ENCODE assay signal across 30 mouse cellular contexts in genomic region chr11:4292888-4293247, GRCm38 (mm10). TPM values are rescaled to one million over a fixed set of nuclear protein-coding genes. Genes with fewer than 3 reads are reported as not detected.
DNase-seq lines count a peak whose midpoint lies in the region; ATAC-seq and TF ChIP-seq lines count a peak whose summit lies in the region.
"Had no signal": no experiment of that assay in that cellular context is flagged by ENCODE, and none has a peak within 500 bp of the region (broad histone marks: within the 10 kb centered on the region; RNA-seq: fewer than 3 reads in every experiment).

No protein-coding gene starts in this region.

- 74% methylated on average over 6 of the region's 6 CpGs for WGBS in heart, embryonic 13.5 days
- WGBS in kidney, adult 2 months: 80% methylated on average over 6 of the region's 6 CpGs
- 52% methylated on average over 6 of the region's 6 CpGs for WGBS in liver, embryonic 12.5 days (ENCODE audit: insufficient replicate concordance)
- 60% methylated on average over 6 of the region's 6 CpGs for WGBS in liver, postnatal 0 days (ENCODE audit: insufficient replicate concordance)

- no peaks in the 10 kb centered on the region for H3K36me3 ChIP-seq in heart, embryonic 13.5 days
- no peaks in the 10 kb centered on the region for H3K36me3 ChIP-seq in kidney, adult 2 months (ENCODE audit: control insufficient read depth, insufficient read depth, low read length)
- H3K36me3 ChIP-seq in liver, embryonic 12.5 days: no peaks in the 10 kb centered on the region
- H3K36me3 ChIP-seq in liver, postnatal 0 days (replicated peaks; ENCODE audit: insufficient read depth, low read length): no peaks in the 10 kb centered on the region
- H3K36me3 ChIP-seq: embryonic facial prominence, embryonic 12.5 days; limb, embryonic 12.5 days; midbrain, embryonic 10.5 days; midbrain, embryonic 15.5 days; neural tube, embryonic 12.5 days had no signal

- no peaks in the 10 kb centered on the region for H3K9me3 ChIP-seq in heart, embryonic 13.5 days
- no peaks in the 10 kb centered on the region for H3K9me3 ChIP-seq in liver, embryonic 12.5 days (replicated peaks)
- H3K9me3 ChIP-seq in liver, postnatal 0 days (ENCODE audit: low read length): no peaks in the 10 kb centered on the region
- H3K9me3 ChIP-seq: embryonic facial prominence, embryonic 12.5 days; limb, embryonic 12.5 days; midbrain, embryonic 10.5 days; midbrain, embryonic 15.5 days; neural tube, embryonic 12.5 days had no signal

- no peak for TF ChIP-seq POLR2A in kidney, adult 2 months (IDR thresholded peaks at IDR 0.05; ENCODE audit: low read depth, low read length)

- no peak overlapping the region for H3K4me3 ChIP-seq in heart, embryonic 13.5 days
- H3K4me3 ChIP-seq in kidney, adult 2 months (ENCODE audit: insufficient read depth, low read depth, low read length): no peak overlapping the region
- H3K4me3 ChIP-seq in liver, embryonic 12.5 days: peak overlapping the region; percentile 24; the same call in 1 of the 2 replicates
- H3K4me3 ChIP-seq in liver, postnatal 0 days (ENCODE audit: low read depth, low read length): no peak overlapping the region
- H3K4me3 ChIP-seq: embryonic facial prominence, embryonic 12.5 days; limb, embryonic 12.5 days; midbrain, embryonic 10.5 days; midbrain, embryonic 15.5 days; neural tube, embryonic 12.5 days had no signal

- peaks cover 63% of the 10 kb centered on the region for H3K4me1 ChIP-seq in heart, embryonic 13.5 days
- H3K4me1 ChIP-seq in kidney, adult 2 months (ENCODE audit: control insufficient read depth, insufficient read depth, low read length): peaks cover 10% of the 10 kb centered on the region; the same call in 1 of the 2 replicates
- H3K4me1 ChIP-seq in liver, embryonic 12.5 days: peaks cover 43% of the 10 kb centered on the region
- H3K4me1 ChIP-seq in liver, postnatal 0 days (ENCODE audit: insufficient read depth): peaks cover 21% of the 10 kb centered on the region
- H3K4me1 ChIP-seq: midbrain, embryonic 15.5 days had no signal

- intact Hi-C loops in heart, postnatal 10 days (cut with DNase I): no loop called here
- intact Hi-C loops in left cerebral cortex, postnatal 10 days (cut with DNase I): no loop called here

- 0 out of 2 replicates have a peak overlapping the region, but pooled peaks have one; percentile 8 for H3K27ac ChIP-seq in heart, embryonic 13.5 days (replicated peaks)
- no peak overlapping the region for H3K27ac ChIP-seq in kidney, adult 2 months (ENCODE audit: insufficient read depth, low read depth, low read length)
- no peak overlapping the region; the same call in 1 of the 2 replicates for H3K27ac ChIP-seq in liver, embryonic 12.5 days
- H3K27ac ChIP-seq in liver, postnatal 0 days (ENCODE audit: low read depth): no peak overlapping the region
- H3K27ac ChIP-seq: embryonic facial prominence, embryonic 12.5 days; limb, embryonic 12.5 days; midbrain, embryonic 10.5 days; midbrain, embryonic 15.5 days; neural tube, embryonic 12.5 days had no signal

- H3K27me3 ChIP-seq in heart, embryonic 13.5 days (replicated peaks): peaks cover 16% of the 10 kb centered on the region
- no peaks in the 10 kb centered on the region for H3K27me3 ChIP-seq in kidney, adult 2 months (replicated peaks; ENCODE audit: control insufficient read depth, insufficient read depth, low read length)
- peaks cover 52% of the 10 kb centered on the region for H3K27me3 ChIP-seq in liver, embryonic 12.5 days (replicated peaks)
- H3K27me3 ChIP-seq in liver, postnatal 0 days (ENCODE audit: insufficient read depth, low read length): 0 out of 2 replicates have a peak, but pooled peaks cover 8% of the 10 kb centered on the region
- H3K27me3 ChIP-seq: embryonic facial prominence, embryonic 12.5 days; midbrain, embryonic 15.5 days; neural tube, embryonic 12.5 days had no signal

- no peak for TF ChIP-seq EP300 in liver, postnatal 0 days (IDR thresholded peaks at IDR 0.05; ENCODE audit: low read depth)

- no peak for DNase-seq in heart, postnatal 10 days
- peak; percentile 33 for DNase-seq in kidney, adult 2 months
- DNase-seq in kidney, postnatal 36 days: no peak
- no peak for DNase-seq in liver, postnatal 0 days
- DNase-seq in left cerebral cortex, postnatal 10 days (ENCODE audit: extremely low spot score in 1 of 2, low spot score in 2 of 2): no peak
- DNase-seq in embryo, embryonic 9.5 days (ENCODE audit: extremely low spot score): no peak
- DNase-seq: adrenal gland, adult 2 months; adrenal gland, postnatal 36 days; cerebellum, adult 8-10 months; cerebellum, postnatal 25 days; gastrocnemius, postnatal 25 days; lung, adult 18-20 months; lung, postnatal 10 days; right cerebral cortex, postnatal 4 days; thymus, adult 2 months; thymus, postnatal 36 days had no signal

- ATAC-seq in heart, embryonic 13.5 days (ENCODE audit: extremely low read depth, insufficient number of reproducible peaks, low FRiP score, low TSS enrichment): no peak
- peak; percentile 35; the same call in 1 of the 2 replicates for ATAC-seq in liver, embryonic 12.5 days
- no peak for ATAC-seq in liver, postnatal 0 days
- ATAC-seq: forebrain, embryonic 14.5 days; hindbrain, embryonic 16.5 days; midbrain, embryonic 15.5 days had no signal

- H3K9ac ChIP-seq in heart, embryonic 13.5 days: no peak overlapping the region
- H3K9ac ChIP-seq in liver, embryonic 12.5 days: peak overlapping the region; percentile 14; the same call in 1 of the 2 replicates
- no peak overlapping the region for H3K9ac ChIP-seq in liver, postnatal 0 days (replicated peaks)
- H3K9ac ChIP-seq: embryonic facial prominence, embryonic 12.5 days; limb, embryonic 12.5 days; midbrain, embryonic 15.5 days; neural tube, embryonic 12.5 days had no signal

- no peak overlapping the region for H3K4me2 ChIP-seq in heart, embryonic 13.5 days
- peak overlapping the region; percentile 65 for H3K4me2 ChIP-seq in liver, embryonic 12.5 days
- peak overlapping the region; percentile 42; the same call in 1 of the 2 replicates for H3K4me2 ChIP-seq in liver, postnatal 0 days (ENCODE audit: low read depth, low read length)
- H3K4me2 ChIP-seq: embryonic facial prominence, embryonic 12.5 days; limb, embryonic 12.5 days; midbrain, embryonic 15.5 days; neural tube, embryonic 12.5 days had no signal

- TF ChIP-seq CTCF in kidney, adult 2 months (conservative IDR thresholded peaks at IDR 0.05; ENCODE audit: insufficient read depth, insufficient read length, low read depth, low read length): no peak
- no peak for TF ChIP-seq CTCF in liver, postnatal 0 days (IDR thresholded peaks at IDR 0.05; ENCODE audit: low read depth)

RNA-seq across cellular contexts. Expression of gene Lif, which starts 35.5 kb away (rescaled TPM):
- polyA plus RNA-seq in heart, embryonic 13.5 days (2015; fragmentation: Nextera tagmentation; extraction: Ambion mirVana): 0.10 and 0.56 TPM in 2 replicates
- under 1 TPM; 0.55 to 0.62 TPM for total RNA-seq in heart, postnatal 10 days (2021)
- polyA plus RNA-seq in kidney, adult 2 months (2012; rRNA removed): 0.56 and 0.67 TPM in 2 replicates
- not detected in 2 replicates for polyA plus RNA-seq in liver, embryonic 12.5 days (2016; fragmentation: Nextera tagmentation; extraction: Ambion mirVana)
- polyA plus RNA-seq in liver, postnatal 0 days (2015; fragmentation: Nextera tagmentation; extraction: Ambion mirVana): not detected in 2 replicates
- under 1 TPM in 1 of 2 experiments, not detected in 1; 0.09 TPM for total RNA-seq in left cerebral cortex, postnatal 10 days (2021)
- polyA plus RNA-seq: forebrain, embryonic 14.5 days; hindbrain, embryonic 11.5 days; midbrain, embryonic 15.5 days; neural tube, embryonic 12.5 days had no signal

RNA-seq across cellular contexts. Expression of gene Osm, which starts 56.6 kb away (rescaled TPM):
- 0.08 TPM in 1 of 2 replicates, not detected in the other for polyA plus RNA-seq in heart, embryonic 13.5 days (2015; fragmentation: Nextera tagmentation; extraction: Ambion mirVana)
- not detected for total RNA-seq in heart, postnatal 10 days (2021)
- 0.07 and 0.20 TPM in 2 replicates for polyA plus RNA-seq in kidney, adult 2 months (2012; rRNA removed)
- 0.48 and 0.55 TPM in 2 replicates for polyA plus RNA-seq in liver, embryonic 12.5 days (2016; fragmentation: Nextera tagmentation; extraction: Ambion mirVana)
- 0.58 and 1.3 TPM in 2 replicates for polyA plus RNA-seq in liver, postnatal 0 days (2015; fragmentation: Nextera tagmentation; extraction: Ambion mirVana)
- not detected for total RNA-seq in left cerebral cortex, postnatal 10 days (2021)
- total RNA-seq: gastrocnemius, adult 18-20 months; gastrocnemius, postnatal 25 days; layer of hippocampus, postnatal 10 days had no signal
- polyA plus RNA-seq: embryonic facial prominence, embryonic 12.5 days; heart, embryonic 14.5 days; hindbrain, embryonic 11.5 days; hindbrain, embryonic 16.5 days; intestine, embryonic 14.5 days; limb, embryonic 12.5 days; neural tube, embryonic 12.5 days had no signal
